Mouse (Mus musculus) hindbrain, postnatal 0 days (tissue): ENCODE results near the gene Snip1. TPM values are rescaled to one million over a fixed set of nuclear protein-coding genes. Genes with fewer than 3 reads are reported as not detected.
A peak's percentile ranks its signal among the peaks of the same experiment; 100 is the strongest.

Experiments used
- ATAC-seq: fragments of 200-750 bp; cut with Nextera tagmentation; 2 replicates; pipeline ENCODE4 v1.8.0; 2017; ENCODE audit warnings: mild to moderate bottlenecking, moderate TSS enrichment, moderate library complexity
- DNase-seq: peaks from one replicate; pipeline ENCODE4 v3.0.0-alpha.2; 2015; ENCODE audit warnings: low spot score
- H3K27ac ChIP-seq: fragments of 300-500 bp; sonication (generic); 2 replicates; pipeline ENCODE4 v1.5.1; 2014; ENCODE audit warnings: mild to moderate bottlenecking
- H3K27me3 ChIP-seq: fragments of 300-500 bp; sonication (generic); 2 replicates; pipeline ENCODE4 v1.6.1; 2014; ENCODE audit warnings: low read length, mixed read lengths; ENCODE audit not compliant: insufficient read depth
- H3K36me3 ChIP-seq: fragments of 300-500 bp; sonication (generic); 2 replicates; pipeline ENCODE4 v1.6.1; 2014; ENCODE audit warnings: low read length, mixed read lengths; ENCODE audit not compliant: insufficient read depth
- H3K4me1 ChIP-seq: fragments of 300-500 bp; sonication (generic); 2 replicates; pipeline ENCODE4 v1.6.1; 2014; ENCODE audit warnings: antibody characterized with exemption, low read length, mixed read lengths; ENCODE audit not compliant: insufficient read depth
- H3K4me2 ChIP-seq: fragments of 300-500 bp; sonication (generic); 2 replicates; pipeline ENCODE4 v1.6.1; 2014; ENCODE audit warnings: low read depth, mild to moderate bottlenecking, low read length, moderate library complexity, mixed read lengths
- H3K4me3 ChIP-seq: fragments of 300-500 bp; sonication (generic); 2 replicates; pipeline ENCODE4 v1.5.1; 2014; ENCODE audit warnings: low read length
- H3K9ac ChIP-seq: fragments of 300-500 bp; sonication (generic); replicated peaks from 2 replicates; pipeline ENCODE4 v1.6.1; 2014; ENCODE audit warnings: mild to moderate bottlenecking, low read length, moderate library complexity, mixed read lengths
- H3K9me3 ChIP-seq: fragments of 300-500 bp; sonication (generic); 2 replicates; pipeline ENCODE4 v1.6.1; 2016; ENCODE audit warnings: low read length, mixed read lengths
- CTCF ChIP-seq: IDR thresholded peaks from 2 replicates; pipeline ENCODE4 v1.5.1; 2016; ENCODE audit warnings: antibody characterized with exemption, control low read depth, low read depth
- WGBS: fragments of 180-500 bp; shearing (Covaris S2); extraction: QIAGEN DNeasy Blood & Tissue Kit; methylation state at CpG from one replicate; pipeline ENCODE4 v1.1.7; 2014; 5-methylcytosine and 5-hydroxymethylcytosine counted together
- polyA plus RNA-seq: library from polyadenylated mRNA; unstranded; fragments of >200 nt; fragmentation: Nextera tagmentation; extraction: Ambion mirVana; gene quantifications from 2 replicates; pipeline ENCODE4 v1.2.1, GENCODE M21; 2015
- total RNA-seq: library from RNA; depleted of rRNA; stranded (reverse); fragments of >200 nt; gene quantifications from 2 replicates; pipeline ENCODE4 v1.2.3, GENCODE M21; 2014

The Snip1 gene
- total and polyA plus RNA-seq, 2 experiments from 2014 or later: 16.3 to 29.2 TPM

DNA sequence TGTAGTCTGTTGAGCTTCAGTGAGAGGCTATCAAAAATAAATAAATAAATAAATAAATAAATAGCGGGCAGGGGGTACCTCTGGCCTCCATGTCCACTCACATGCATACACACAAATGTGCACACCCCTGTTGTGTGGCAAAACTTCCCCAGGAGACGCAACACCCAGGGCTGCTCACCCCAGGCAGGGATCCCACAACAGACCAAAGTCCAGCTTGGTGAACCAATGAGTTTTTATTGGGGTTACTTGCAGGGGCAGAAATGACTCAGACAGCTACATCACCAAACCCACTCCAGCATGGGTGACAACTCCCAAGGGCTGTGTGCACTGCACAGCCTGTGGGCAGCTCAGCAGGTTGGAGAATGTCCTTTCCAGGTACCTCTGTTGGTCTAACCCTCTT is 11.2 kb downstream of the Snip1 start:
- 87% methylated on average over 2 of the region's 2 CpGs for WGBS
- ATAC-seq: no peak
- no peak for DNase-seq
- Histone ChIP-seq H3K4me2 (no peak overlapping the region), H3K9ac (no peak overlapping the region), H3K27me3 (no peaks in the 10 kb centered on the region), H3K4me1 (no peaks in the 10 kb centered on the region), H3K9me3 (no peaks in the 10 kb centered on the region), H3K4me3 (no peak overlapping the region), H3K27ac (no peak overlapping the region), H3K36me3 (peaks cover 26% of the 10 kb centered on the region)
- no peak for TF ChIP-seq CTCF

- WGBS: 91% methylated on average over 2 of the region's 2 CpGs
- H3K27ac ChIP-seq: no peak overlapping the region
- TF ChIP-seq CTCF: no peak
- DNase-seq (no peak), ATAC-seq (no peak)
- no peak overlapping the region for H3K4me2 ChIP-seq
- H3K9ac ChIP-seq: no peak overlapping the region
- no peak overlapping the region for H3K4me3 ChIP-seq
- H3K9me3 ChIP-seq: no peaks in the 10 kb centered on the region
- no peaks in the 10 kb centered on the region for H3K27me3 ChIP-seq
- H3K36me3 ChIP-seq: peaks cover 16% of the 10 kb centered on the region
- no peaks in the 10 kb centered on the region for H3K4me1 ChIP-seq
These were observed 12.2 kb downstream of the Snip1 start for GRCm38 (mm10) chr4:125078698-125079097.

DNA sequence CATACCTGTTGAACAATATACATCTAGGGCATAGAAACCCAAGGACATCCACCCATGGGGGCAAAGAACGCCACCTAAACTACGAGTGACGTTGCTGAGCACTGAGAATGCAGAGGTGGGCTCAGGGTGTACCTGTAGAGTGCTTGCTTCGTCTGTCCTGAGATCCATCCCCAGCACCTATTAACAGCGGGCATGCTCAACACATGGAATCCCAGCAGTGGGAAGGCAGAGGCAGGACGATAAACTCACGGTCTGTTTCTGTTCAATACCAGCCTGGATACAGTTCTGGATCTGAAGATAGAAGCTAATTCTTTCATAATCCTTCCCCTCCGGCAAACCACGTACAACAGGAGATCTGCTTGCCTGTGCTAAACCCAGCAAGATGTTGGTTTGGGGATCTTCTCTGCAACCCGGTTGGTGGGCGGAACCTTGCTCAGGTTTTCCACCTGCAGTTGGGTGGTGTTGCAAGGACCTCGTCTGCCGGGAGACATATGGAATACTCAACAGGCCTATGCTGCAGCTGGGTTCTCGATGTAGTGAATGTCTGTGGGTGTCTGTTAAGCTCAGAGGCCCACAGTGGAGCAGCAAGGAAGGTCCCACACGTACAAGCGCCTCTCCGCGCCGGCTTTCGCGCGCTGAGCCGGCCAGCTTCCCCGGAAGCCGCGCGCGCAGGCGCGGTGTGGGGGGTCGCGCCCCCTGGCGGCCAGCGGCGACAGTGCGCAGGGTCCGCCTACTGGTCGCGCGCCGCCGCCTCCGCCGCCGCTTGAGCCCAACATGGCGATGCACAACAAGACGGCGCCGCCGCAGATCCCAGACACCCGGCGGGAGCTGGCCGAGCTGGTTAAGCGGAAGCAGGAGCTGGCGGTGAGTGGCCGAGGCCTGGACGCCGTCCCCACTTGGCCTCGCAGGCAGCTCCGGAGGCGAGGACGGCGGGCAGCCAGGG is 18.2 kb downstream of the Snip1 start, which contains the start of gene Meaf6:
Meaf6 (plus strand) TSS at position 732 of the 943 bp plus-strand sequence.
- 3% methylated on average over 56 of the region's 63 CpGs for WGBS
- Histone ChIP-seq H3K4me2 (peak within 1 kb of the TSS; percentile 75), H3K4me1 (0 out of 2 replicates have a peak, but pooled peaks cover 3% of the 10 kb centered on the region), H3K9me3 (no peaks in the 10 kb centered on the region), H3K36me3 (peaks cover 27% of the 10 kb centered on the region; the same call in 1 of the 2 replicates), H3K9ac (peak within 1 kb of the TSS; percentile 94), H3K27me3 (no peaks in the 10 kb centered on the region), H3K27ac (peak within 1 kb of the TSS; percentile 99), H3K4me3 (peak within 1 kb of the TSS; percentile 94)
- peak; percentile 20 for TF ChIP-seq CTCF
- ATAC-seq: peak; percentile 93
- DNase-seq: peak; percentile 93

- no peaks in the 10 kb centered on the region for H3K9me3 ChIP-seq
- H3K9ac ChIP-seq: peak overlapping the region; percentile 94
- ATAC-seq (peak; percentile 93), DNase-seq (peak; percentile 82)
- under 1% methylated on average over 38 of the region's 45 CpGs for WGBS
- H3K27me3 ChIP-seq: no peaks in the 10 kb centered on the region
- 0 out of 2 replicates have a peak, but pooled peaks cover 3% of the 10 kb centered on the region for H3K4me1 ChIP-seq
- H3K27ac ChIP-seq: peak overlapping the region; percentile 99
- peak overlapping the region; percentile 75 for H3K4me2 ChIP-seq
- H3K4me3 ChIP-seq: peak overlapping the region; percentile 94
- peaks cover 32% of the 10 kb centered on the region; the same call in 1 of the 2 replicates for H3K36me3 ChIP-seq
- TF ChIP-seq CTCF: no peak
These were observed 18.9 kb downstream of the Snip1 start for GRCm38 (mm10) chr4:125085346-125085841.

DNA sequence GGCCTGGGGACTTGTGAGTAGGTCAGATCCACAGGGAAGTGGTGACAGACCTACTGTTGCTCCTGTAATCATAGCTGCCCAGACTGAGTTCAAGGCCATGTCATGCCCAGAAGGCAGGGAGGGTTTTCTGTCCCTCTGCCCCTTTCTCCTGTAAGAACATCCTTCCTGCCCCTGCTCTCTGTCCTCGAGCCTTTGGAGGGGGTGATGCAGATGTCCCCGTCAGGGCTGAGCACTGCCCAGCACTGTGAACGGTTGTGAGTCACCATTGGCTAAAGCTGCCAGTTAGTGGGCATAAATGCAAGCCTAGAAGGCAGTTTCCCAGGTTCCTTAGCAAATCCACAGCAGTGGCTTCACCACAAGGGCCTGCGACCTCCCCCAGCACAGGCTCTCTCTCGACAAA is 26.6 kb downstream of the Snip1 start:
- Histone ChIP-seq H3K36me3 (peaks cover 39% of the 10 kb centered on the region; the same call in 1 of the 2 replicates), H3K4me2 (no peak overlapping the region), H3K27ac (no peak overlapping the region), H3K9ac (no peak overlapping the region), H3K9me3 (no peaks in the 10 kb centered on the region), H3K4me1 (no peaks in the 10 kb centered on the region), H3K4me3 (no peak overlapping the region), H3K27me3 (no peaks in the 10 kb centered on the region)
- WGBS: 93% methylated on average over 5 of the region's 5 CpGs
- no peak for ATAC-seq
- TF ChIP-seq CTCF: no peak
- DNase-seq: no peak

DNA sequence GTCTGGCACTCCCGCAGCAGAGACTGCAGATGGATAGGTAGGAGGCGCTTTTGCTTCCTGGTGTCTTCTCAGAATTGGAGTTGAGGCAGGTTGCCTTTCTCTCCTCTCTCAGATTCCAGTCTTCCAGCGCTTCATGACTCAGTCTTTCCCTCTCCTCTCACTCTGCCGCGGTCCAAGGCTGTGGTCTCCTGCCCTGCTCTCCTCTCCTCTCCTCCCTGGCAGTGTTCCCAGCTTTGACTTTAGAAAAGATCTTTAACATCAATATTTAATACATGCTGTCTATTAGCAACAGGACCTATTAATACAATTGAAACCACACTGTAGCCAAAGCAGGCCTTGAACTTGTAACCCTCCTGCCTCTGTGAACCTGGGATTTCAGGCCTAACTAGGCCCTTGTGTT is 29.6 kb downstream of the Snip1 start:
- Histone ChIP-seq H3K4me3 (no peak overlapping the region), H3K36me3 (peaks cover 17% of the 10 kb centered on the region; the same call in 1 of the 2 replicates), H3K27ac (no peak overlapping the region), H3K4me2 (no peak overlapping the region), H3K9ac (no peak overlapping the region), H3K9me3 (no peaks in the 10 kb centered on the region), H3K4me1 (no peaks in the 10 kb centered on the region), H3K27me3 (no peaks in the 10 kb centered on the region)
- ATAC-seq (no peak), DNase-seq (no peak)
- WGBS: 91% methylated on average over 5 of the region's 5 CpGs
- no peak for TF ChIP-seq CTCF

- peaks cover 5% of the 10 kb centered on the region; the same call in 1 of the 2 replicates for H3K36me3 ChIP-seq
- no peaks in the 10 kb centered on the region for H3K9me3 ChIP-seq
- H3K4me3 ChIP-seq: no peak overlapping the region
- no peaks in the 10 kb centered on the region for H3K27me3 ChIP-seq
- no peak for ATAC-seq
- no peak overlapping the region for H3K9ac ChIP-seq
- H3K4me1 ChIP-seq: no peaks in the 10 kb centered on the region
- TF ChIP-seq CTCF: no peak
- H3K4me2 ChIP-seq: no peak overlapping the region
- DNase-seq: no peak
- H3K27ac ChIP-seq: no peak overlapping the region
- WGBS: 82% methylated on average over 4 of the region's 4 CpGs
These were observed 30.9 kb downstream of the Snip1 start for GRCm38 (mm10) chr4:125097412-125097811.
